Mouse (Mus musculus): ENCODE data around the gene Uncx.

DNA sequence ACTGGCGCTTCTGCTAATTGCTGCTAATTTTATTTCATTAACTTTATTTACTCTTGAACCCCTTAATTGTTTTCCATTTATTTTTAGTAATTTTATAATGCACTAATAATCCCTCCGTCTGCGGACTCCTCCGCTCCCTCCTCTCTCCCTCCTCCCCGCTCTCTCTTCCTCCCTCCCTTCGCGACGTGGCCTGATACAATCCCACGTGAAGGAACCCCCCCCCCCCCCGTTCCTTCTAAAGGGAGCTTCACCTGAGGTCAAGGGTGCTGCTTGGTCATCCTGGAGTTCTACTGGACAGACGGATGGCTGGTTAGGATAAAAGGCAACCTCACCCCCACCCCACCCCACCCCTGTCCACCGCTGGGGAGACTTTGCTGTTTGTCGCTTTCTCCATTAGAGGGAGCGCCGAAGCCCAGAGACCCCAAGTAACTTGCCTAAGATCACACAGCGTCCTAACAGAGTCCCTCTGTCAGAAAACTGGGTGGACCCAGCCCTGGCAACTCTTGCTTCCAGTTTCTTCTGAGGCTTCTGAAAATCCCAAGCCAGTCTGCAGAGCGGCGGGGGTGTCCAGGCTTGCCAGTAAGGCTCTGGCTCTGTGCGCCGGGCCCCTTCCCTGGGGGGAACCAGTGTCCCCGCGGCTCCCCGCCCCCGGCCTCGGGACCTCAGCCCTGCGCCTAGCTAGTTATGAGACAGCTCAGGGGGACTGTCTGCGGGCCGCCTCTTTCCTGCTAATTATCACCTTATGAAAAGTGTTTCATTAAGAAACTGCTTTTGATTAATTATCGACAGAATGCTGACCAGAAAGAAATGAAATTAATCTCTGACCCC is 10.4 kb downstream of the Uncx start:
- TF ChIP-seq CTCF (IDR thresholded peaks at IDR 0.05; ENCODE audit: low read depth, low read length) = no peak
- no peak for TF ChIP-seq POLR2A (IDR thresholded peaks at IDR 0.05; ENCODE audit: borderline replicate concordance, low read depth, low read length)
